Mouse (Mus musculus): ENCODE results near the gene Ptprg. TPM values are rescaled to one million over a fixed set of nuclear protein-coding genes. Genes with fewer than 3 reads are reported as not detected.
A peak's percentile ranks its signal among the peaks of the same experiment; 100 is the strongest.

Gene Ptprg
- polyA plus RNA-seq, 1 experiment = 31.6 TPM

GRCm38 (mm10) chr14:11620314-11620713, 67.0 kb downstream of the Ptprg start:
- Histone ChIP-seq H3K4me1 (ENCODE audit: control insufficient read depth, insufficient read depth, insufficient read length, low read length) (peaks cover 40% of the 10 kb centered on the region), H3K27ac (replicated peaks; ENCODE audit: low read depth, low read length) (no peak overlapping the region), H3K4me3 (ENCODE audit: insufficient read depth, low read depth, low read length) (no peak overlapping the region)

- Histone ChIP-seq H3K4me3 (ENCODE audit: insufficient read depth, low read depth, low read length) (no peak overlapping the region), H3K27ac (replicated peaks; ENCODE audit: low read depth, low read length) (no peak overlapping the region), H3K4me1 (ENCODE audit: control insufficient read depth, insufficient read depth, insufficient read length, low read length) (peaks cover 38% of the 10 kb centered on the region)
These were observed 67.7 kb downstream of the Ptprg start for GRCm38 (mm10) chr14:11620962-11621568.

GRCm38 (mm10) chr14:11623576-11623975, 70.2 kb downstream of the Ptprg start:
- Histone ChIP-seq H3K27ac (replicated peaks; ENCODE audit: low read depth, low read length) (no peak overlapping the region), H3K4me3 (ENCODE audit: insufficient read depth, low read depth, low read length) (no peak overlapping the region), H3K4me1 (ENCODE audit: control insufficient read depth, insufficient read depth, insufficient read length, low read length) (peaks cover 18% of the 10 kb centered on the region)

- no peak overlapping the region for H3K27ac ChIP-seq (replicated peaks; ENCODE audit: low read depth, low read length)
- peaks cover 6% of the 10 kb centered on the region; the same call in 1 of the 2 replicates for H3K4me1 ChIP-seq (ENCODE audit: control insufficient read depth, insufficient read depth, insufficient read length, low read length)
- no peak overlapping the region for H3K4me3 ChIP-seq (ENCODE audit: insufficient read depth, low read depth, low read length)
These were observed 77.4 kb downstream of the Ptprg start for GRCm38 (mm10) chr14:11630736-11631135.

- Histone ChIP-seq H3K27ac (replicated peaks; ENCODE audit: low read depth, low read length) (no peak overlapping the region), H3K4me3 (ENCODE audit: insufficient read depth, low read depth, low read length) (no peak overlapping the region), H3K4me1 (ENCODE audit: control insufficient read depth, insufficient read depth, insufficient read length, low read length) (peaks cover 6% of the 10 kb centered on the region; the same call in 1 of the 2 replicates)
These were observed 78.2 kb downstream of the Ptprg start for GRCm38 (mm10) chr14:11631505-11631904.

- no peak overlapping the region for H3K4me3 ChIP-seq (ENCODE audit: insufficient read depth, low read depth, low read length)
- no peak overlapping the region for H3K27ac ChIP-seq (replicated peaks; ENCODE audit: low read depth, low read length)
- peaks cover 8% of the 10 kb centered on the region for H3K4me1 ChIP-seq (ENCODE audit: control insufficient read depth, insufficient read depth, insufficient read length, low read length)
These were observed 84.3 kb downstream of the Ptprg start for GRCm38 (mm10) chr14:11637673-11638072.

- H3K4me3 ChIP-seq (ENCODE audit: insufficient read depth, low read depth, low read length) = no peak overlapping the region
- H3K27ac ChIP-seq (replicated peaks; ENCODE audit: low read depth, low read length) = no peak overlapping the region
- peaks cover 14% of the 10 kb centered on the region for H3K4me1 ChIP-seq (ENCODE audit: control insufficient read depth, insufficient read depth, insufficient read length, low read length)
These were observed 86.0 kb downstream of the Ptprg start for GRCm38 (mm10) chr14:11639366-11639765.

GRCm38 (mm10) chr14:11640372-11640771, 87.0 kb downstream of the Ptprg start:
- Histone ChIP-seq H3K4me3 (ENCODE audit: insufficient read depth, low read depth, low read length) (no peak overlapping the region), H3K4me1 (ENCODE audit: control insufficient read depth, insufficient read depth, insufficient read length, low read length) (peaks cover 14% of the 10 kb centered on the region), H3K27ac (replicated peaks; ENCODE audit: low read depth, low read length) (no peak overlapping the region)

- no peak overlapping the region for H3K27ac ChIP-seq (replicated peaks; ENCODE audit: low read depth, low read length)
- peaks cover 14% of the 10 kb centered on the region for H3K4me1 ChIP-seq (ENCODE audit: control insufficient read depth, insufficient read depth, insufficient read length, low read length)
- H3K4me3 ChIP-seq (ENCODE audit: insufficient read depth, low read depth, low read length) = no peak overlapping the region
These were observed 87.7 kb downstream of the Ptprg start for GRCm38 (mm10) chr14:11640996-11641395.

GRCm38 (mm10) chr14:11642977-11643376, 89.6 kb downstream of the Ptprg start:
- H3K4me1 ChIP-seq (ENCODE audit: control insufficient read depth, insufficient read depth, insufficient read length, low read length) = peaks cover 12% of the 10 kb centered on the region
- no peak overlapping the region for H3K4me3 ChIP-seq (ENCODE audit: insufficient read depth, low read depth, low read length)
- no peak overlapping the region for H3K27ac ChIP-seq (replicated peaks; ENCODE audit: low read depth, low read length)

GRCm38 (mm10) chr14:11657374-11657773, 104.0 kb downstream of the Ptprg start:
- H3K4me1 ChIP-seq (ENCODE audit: control insufficient read depth, insufficient read depth, insufficient read length, low read length) = peaks cover 8% of the 10 kb centered on the region
- 0 out of 2 replicates have a peak overlapping the region, but pooled peaks have one; percentile 3 for H3K27ac ChIP-seq (replicated peaks; ENCODE audit: low read depth, low read length)
- H3K4me3 ChIP-seq (ENCODE audit: insufficient read depth, low read depth, low read length) = no peak overlapping the region

- H3K27ac ChIP-seq (replicated peaks; ENCODE audit: low read depth, low read length) = no peak overlapping the region
- no peak overlapping the region for H3K4me3 ChIP-seq (ENCODE audit: insufficient read depth, low read depth, low read length)
- peaks cover 26% of the 10 kb centered on the region for H3K4me1 ChIP-seq (ENCODE audit: control insufficient read depth, insufficient read depth, insufficient read length, low read length)
These were observed 110.4 kb downstream of the Ptprg start for GRCm38 (mm10) chr14:11663661-11664215.

GRCm38 (mm10) chr14:11664302-11664701, 111.0 kb downstream of the Ptprg start:
- no peak overlapping the region for H3K4me3 ChIP-seq (ENCODE audit: insufficient read depth, low read depth, low read length)
- peaks cover 26% of the 10 kb centered on the region for H3K4me1 ChIP-seq (ENCODE audit: control insufficient read depth, insufficient read depth, insufficient read length, low read length)
- peak overlapping the region; percentile 23; the same call in 1 of the 2 replicates for H3K27ac ChIP-seq (replicated peaks; ENCODE audit: low read depth, low read length)

- Histone ChIP-seq H3K4me3 (ENCODE audit: insufficient read depth, low read depth, low read length) (no peak overlapping the region), H3K27ac (replicated peaks; ENCODE audit: low read depth, low read length) (no peak overlapping the region), H3K4me1 (ENCODE audit: control insufficient read depth, insufficient read depth, insufficient read length, low read length) (peaks cover 26% of the 10 kb centered on the region)
These were observed 111.7 kb downstream of the Ptprg start for GRCm38 (mm10) chr14:11665046-11665445.

- no peak overlapping the region for H3K4me3 ChIP-seq (ENCODE audit: insufficient read depth, low read depth, low read length)
- no peak overlapping the region for H3K27ac ChIP-seq (replicated peaks; ENCODE audit: low read depth, low read length)
- H3K4me1 ChIP-seq (ENCODE audit: control insufficient read depth, insufficient read depth, insufficient read length, low read length) = peaks cover 31% of the 10 kb centered on the region
These were observed 114.4 kb downstream of the Ptprg start for GRCm38 (mm10) chr14:11667762-11668161.

GRCm38 (mm10) chr14:11670847-11671246, 117.5 kb downstream of the Ptprg start:
- no peak overlapping the region for H3K27ac ChIP-seq (replicated peaks; ENCODE audit: low read depth, low read length)
- H3K4me3 ChIP-seq (ENCODE audit: insufficient read depth, low read depth, low read length) = no peak overlapping the region
- peaks cover 21% of the 10 kb centered on the region for H3K4me1 ChIP-seq (ENCODE audit: control insufficient read depth, insufficient read depth, insufficient read length, low read length)

Data from brown adipose tissue, adult 24 weeks (tissue).